Mouse (Mus musculus): Measurements from ENCODE around the gene Atg4b.
"Not testable (repeated sequence)": the region's sequence is repeated elsewhere in the genome, so short reads cannot be mapped to it uniquely, and the experiment has no call there.

Atg4b gene

DNA sequence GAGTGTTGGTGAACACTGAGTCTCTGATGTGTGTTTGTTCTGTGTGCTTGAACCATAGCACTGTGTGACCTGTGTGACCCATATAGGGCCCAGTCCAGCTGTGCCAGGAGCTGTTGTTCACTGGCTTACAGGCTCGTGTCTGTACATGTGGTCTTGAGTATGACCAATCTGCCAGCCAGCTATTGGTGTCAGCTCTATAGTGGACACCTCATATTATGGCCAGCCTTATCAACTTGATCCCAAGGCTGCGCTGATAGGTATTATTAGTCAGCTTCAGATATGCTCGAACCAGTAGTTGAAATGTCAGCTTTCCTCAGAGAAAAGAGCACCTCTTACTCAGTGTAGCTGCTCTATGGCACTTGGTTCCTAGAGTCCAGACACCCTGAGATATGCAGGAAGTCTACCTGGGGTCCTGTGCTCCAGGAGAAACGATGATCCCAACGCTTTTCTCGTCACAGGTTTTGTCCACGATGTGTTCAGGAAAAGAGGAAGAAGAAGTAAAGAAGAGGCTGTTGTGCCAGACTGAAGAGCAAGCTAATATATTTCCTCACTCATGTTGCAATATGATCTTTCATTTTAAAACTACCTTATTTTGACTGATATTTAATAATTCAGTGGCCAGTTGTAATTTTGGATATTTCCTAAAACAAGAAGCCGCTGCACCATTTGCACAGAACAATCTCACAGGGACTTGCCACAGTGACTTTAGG is 66.7 kb downstream of the Atg4b start:
- no peak for DNase-seq (ENCODE audit: low read depth)

DNA sequence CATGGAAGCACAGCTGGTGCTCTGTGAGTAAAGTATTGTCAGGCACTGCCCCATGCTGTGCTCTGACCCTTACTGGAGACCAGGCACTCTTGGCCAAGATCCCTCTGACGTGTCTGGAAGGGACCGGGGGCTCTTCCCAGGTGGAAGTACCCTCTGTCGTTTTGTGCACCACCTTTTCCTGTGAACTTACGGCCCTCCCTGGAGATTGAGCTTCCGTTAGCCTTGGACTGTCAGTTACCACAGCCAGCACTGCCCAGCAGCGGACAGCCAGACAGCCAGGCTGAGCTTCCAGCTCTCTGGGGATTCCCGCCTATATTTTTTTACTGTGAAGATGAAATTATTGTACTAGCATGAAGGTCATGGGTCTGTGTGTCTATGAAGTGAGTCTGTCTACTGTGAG is 67.4 kb downstream of the Atg4b start:
- DNase-seq (ENCODE audit: low read depth) = no peak

GRCm38 (mm10) chr1:93823796-93824495 is 72.6 kb downstream of the Atg4b start:
- no peak for DNase-seq (ENCODE audit: low read depth)

- DNase-seq (ENCODE audit: low read depth) = no peak
These were observed 73.3 kb downstream of the Atg4b start, which contains the start of gene D2hgdh for GRCm38 (mm10) chr1:93824609-93825008. Gene D2hgdh (plus strand): TSS chr1:93824909.

DNA sequence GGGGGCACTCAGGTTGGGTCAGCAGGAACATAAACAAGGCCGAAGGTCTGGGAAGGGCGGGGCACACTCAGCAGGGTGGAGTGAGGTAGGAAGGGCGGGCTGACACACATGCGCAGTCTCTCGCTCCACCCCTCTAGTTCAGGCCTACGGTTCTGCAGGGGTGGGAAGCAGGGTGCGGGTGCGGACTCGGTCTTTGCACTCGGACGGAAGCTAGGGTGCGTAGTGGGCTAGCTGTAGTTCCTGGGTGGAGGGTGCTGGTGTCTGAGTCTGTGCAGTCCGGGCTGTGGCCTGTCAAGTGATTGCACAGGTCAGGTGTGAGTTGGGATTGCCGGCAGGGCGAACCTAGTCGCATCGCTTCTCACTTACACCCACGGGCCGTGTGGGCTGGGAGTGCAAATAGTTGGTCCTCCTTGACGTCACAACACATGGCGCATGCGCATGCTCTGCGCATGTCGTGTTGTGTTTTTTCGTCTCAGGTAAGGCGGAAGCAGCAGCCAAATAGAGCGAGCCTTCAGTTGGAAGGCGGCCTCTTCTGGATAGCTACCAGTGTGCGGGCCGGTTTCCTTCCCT is 73.9 kb downstream of the Atg4b start:
- peak; percentile 94 for DNase-seq (ENCODE audit: low read depth)

- no peak for DNase-seq (ENCODE audit: low read depth)
These were observed 74.7 kb downstream of the Atg4b start for GRCm38 (mm10) chr1:93825771-93826539.

DNA sequence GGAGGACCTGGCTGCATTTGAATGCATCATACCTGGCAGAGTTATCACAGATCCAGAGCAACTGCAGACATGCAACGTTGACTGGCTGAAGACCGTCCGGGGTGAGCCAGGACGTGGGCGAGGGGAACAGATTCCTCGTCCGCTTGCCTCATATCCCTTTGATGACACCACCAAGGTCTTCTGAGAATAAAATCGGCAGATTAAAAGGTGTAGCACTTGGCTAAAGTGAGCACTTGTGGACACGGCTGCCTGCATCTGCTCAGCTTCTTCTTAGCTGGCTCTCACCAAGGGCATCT is 75.2 kb downstream of the Atg4b start:
- no peak for DNase-seq (ENCODE audit: low read depth)

DNA sequence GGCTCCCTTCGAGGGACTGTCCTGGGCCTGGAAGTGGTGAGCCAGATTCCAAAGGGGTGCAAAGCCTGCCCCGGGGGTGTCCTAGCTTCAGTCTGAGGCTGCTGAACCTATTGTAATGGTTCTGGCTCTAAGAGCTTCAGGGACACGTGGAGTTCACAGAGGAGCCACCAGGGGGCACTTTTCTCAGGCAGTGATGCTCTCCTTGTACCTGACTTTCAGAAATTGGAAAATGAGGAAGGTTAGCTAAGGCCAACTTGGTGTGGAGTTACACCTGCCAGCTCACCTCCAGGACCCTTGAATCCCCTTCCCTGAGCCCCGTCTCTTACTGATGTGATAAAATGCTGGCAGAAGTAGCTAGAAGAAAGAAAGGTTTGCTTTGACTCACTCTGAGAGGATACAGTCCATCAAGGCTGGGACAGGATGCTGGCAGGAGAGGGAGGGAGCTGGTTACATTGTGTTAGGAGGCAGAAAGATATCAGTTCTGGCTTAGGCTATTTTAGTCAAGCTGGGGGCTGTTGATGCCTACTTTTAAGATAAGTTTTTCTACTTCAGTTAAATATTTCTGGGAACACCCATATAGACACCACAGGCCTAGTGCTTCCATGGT is 81.6 kb downstream of the Atg4b start:
- DNase-seq (ENCODE audit: low read depth) = not testable (repeated sequence)

DNA sequence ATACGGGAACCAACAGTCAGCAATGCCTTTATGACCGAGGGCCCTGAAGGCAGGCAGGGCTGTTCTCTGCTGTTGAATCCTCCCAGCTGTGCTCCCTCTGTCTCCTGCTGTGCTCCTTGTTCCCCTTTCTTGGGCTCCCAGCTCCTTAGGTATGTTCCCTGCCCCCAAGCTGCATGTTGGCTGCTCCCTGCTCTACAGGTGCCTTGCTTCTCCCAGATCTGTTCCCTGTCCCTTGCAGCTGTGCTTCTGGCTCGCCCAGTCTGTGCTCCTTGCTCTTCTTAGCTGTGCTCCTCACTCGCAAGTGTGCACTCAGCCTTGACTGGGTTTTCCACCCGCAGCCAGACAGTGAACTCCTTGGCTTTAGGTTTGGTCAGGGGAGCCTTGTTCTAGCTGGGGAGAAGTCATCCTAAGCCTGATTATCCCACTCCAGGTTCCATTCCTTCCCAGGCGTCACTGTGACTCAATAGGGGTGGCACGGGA is 83.4 kb downstream of the Atg4b start:
- DNase-seq (ENCODE audit: low read depth) = no peak

GRCm38 (mm10) chr1:93835211-93835610 is 83.9 kb downstream of the Atg4b start:
- no peak for DNase-seq (ENCODE audit: low read depth)

GRCm38 (mm10) chr1:93835876-93836531 is 84.7 kb downstream of the Atg4b start:
- DNase-seq (ENCODE audit: low read depth) = no peak

- DNase-seq (ENCODE audit: low read depth) = no peak
These were observed 85.2 kb downstream of the Atg4b start for GRCm38 (mm10) chr1:93836532-93836913.

DNA sequence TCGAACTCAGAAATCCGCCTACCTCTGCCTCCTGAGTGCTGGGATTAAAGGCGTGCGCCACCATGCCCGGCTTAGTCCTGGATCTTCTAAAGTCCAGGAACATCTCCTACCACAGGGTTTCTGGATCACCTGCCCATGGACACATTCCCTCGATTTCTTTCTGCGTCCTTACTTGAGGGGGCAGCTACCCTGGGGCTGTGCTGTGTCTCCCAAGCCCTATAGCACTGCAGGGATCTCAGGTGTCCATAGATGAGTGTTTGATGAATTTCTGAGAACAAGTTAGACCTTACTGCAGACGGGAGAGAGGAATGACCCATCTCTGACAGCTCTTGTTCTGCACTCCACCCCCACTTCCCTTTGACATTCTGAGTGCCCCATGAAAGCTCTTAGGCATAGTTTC is 86.0 kb downstream of the Atg4b start:
- no peak for DNase-seq (ENCODE audit: low read depth)

DNA sequence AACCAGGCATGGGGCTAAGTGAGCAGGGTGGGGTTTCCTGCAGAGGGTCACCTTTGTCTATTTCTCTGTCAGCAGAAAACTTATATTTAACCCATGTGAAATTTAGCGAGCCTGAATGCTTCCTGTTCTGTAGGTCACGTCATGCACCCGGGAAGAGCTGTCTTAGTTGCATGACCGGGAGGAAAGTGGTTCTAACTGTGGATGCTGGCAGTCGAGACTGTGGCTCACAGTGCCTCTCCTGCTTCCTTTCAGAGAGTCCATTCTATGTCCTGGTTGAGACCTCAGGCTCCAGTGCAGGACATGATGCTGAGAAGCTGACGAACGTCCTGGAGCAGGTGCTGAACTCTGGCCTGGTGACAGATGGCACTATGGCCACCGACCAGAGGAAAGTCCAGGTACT is 87.3 kb downstream of the Atg4b start:
- not testable (repeated sequence) for DNase-seq (ENCODE audit: low read depth)
